ENCODE assay signal across 8 mouse cellular contexts in the genomic region with DNA sequence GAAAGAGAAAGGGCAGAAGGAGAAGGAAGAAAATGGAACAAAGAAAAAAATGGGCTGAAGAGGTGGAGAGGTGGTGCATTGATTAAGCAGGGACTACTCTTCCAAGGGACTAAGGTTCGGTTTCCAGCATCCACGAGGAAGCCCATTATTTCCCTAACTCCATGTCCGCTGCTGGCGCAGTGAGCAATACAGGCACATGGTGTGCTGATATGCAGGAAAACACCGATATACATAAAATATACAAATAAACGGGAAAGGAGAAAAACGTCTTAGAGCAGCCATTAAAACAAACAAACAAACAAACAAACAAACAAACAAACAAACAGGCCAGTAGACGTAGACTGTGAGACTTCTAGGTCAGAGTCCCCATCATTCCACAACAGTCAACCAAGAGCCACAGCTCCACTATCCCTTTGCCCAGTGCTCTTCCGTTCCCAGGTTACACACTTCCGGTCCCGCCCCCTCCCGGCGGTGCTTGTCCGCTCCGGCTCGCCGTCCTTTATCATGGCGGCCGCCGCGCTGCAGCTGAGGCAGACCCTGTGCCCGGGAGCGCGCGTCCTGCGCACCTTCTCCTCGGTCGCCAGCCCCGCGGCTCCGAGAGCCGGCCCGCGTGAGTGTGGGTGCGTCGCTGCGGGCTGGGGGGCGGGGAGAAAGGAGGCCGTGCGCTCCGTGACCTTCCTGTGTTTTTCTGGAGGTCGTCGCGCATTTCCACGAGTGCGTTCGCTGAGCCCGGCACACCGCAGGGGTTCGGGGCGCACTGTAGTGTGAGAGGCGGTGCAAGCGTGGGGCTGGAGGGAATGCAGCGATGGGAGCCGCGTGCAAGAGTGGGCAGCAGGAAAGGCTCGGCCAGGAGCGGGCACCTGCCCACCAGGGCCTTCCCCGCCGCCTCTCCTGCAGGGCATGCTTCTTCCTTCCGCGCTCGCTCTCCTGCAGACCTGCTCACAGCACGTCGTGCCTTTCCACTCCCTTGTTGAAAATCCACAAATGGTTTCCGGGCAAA. TPM values are rescaled to one million over a fixed set of nuclear protein-coding genes. Genes with fewer than 3 reads are reported as not detected.
A peak's percentile ranks its signal among the peaks of the same experiment; 100 is the strongest.
DNase-seq lines count a peak whose midpoint lies in the region; ATAC-seq lines count a peak whose summit lies in the region.

TSS of gene Mrps35 (plus strand) at position 474 of the 1,000 bp plus-strand sequence.

- no peaks in the 10 kb centered on the region for H3K27me3 ChIP-seq in hindbrain, embryonic 14.5 days (ENCODE audit: control insufficient read depth, insufficient read depth, low read length)

- 3% methylated on average over 66 of the region's 66 CpGs for WGBS in hindbrain, embryonic 14.5 days

- H3K36me3 ChIP-seq in hindbrain, embryonic 14.5 days (replicated peaks; ENCODE audit: control insufficient read depth, insufficient read depth) = peaks cover 18% of the 10 kb centered on the region

- H3K9me3 ChIP-seq in hindbrain, embryonic 14.5 days (ENCODE audit: control insufficient read depth, low read length) = no peaks in the 10 kb centered on the region

- H3K4me3 ChIP-seq in hindbrain, embryonic 14.5 days (replicated peaks; ENCODE audit: low read length) = peak within 1 kb of the TSS; percentile 68

- H3K27ac ChIP-seq in hindbrain, embryonic 14.5 days = peak within 1 kb of the TSS; percentile 87

- DNase-seq in R1 (ENCODE audit: low read depth, low spot score) = peak; percentile 93
- peak; percentile 95 to 96 for DNase-seq in cerebellum, postnatal 14 days
- DNase-seq in frontal cortex, postnatal 25 days (ENCODE audit: low spot score in 2 of 2) = peak; percentile 69 to 85
- peak; percentile 90 for DNase-seq in hindbrain, embryonic 14.5 days (ENCODE audit: low spot score)
- DNase-seq in layer of hippocampus, postnatal 25 days (ENCODE audit: extremely low spot score in 1 of 2, low spot score in 1 of 2) = peak; percentile 78 to 85
- peak; percentile 91 for DNase-seq in lung, postnatal 14 days
- peak; percentile 89 for DNase-seq in ovary, postnatal 36 days (ENCODE audit: low spot score)
- DNase-seq in thymus, postnatal 14 days = peak; percentile 92

- H3K9ac ChIP-seq in hindbrain, embryonic 14.5 days = peak within 1 kb of the TSS; percentile 84

- H3K4me1 ChIP-seq in hindbrain, embryonic 14.5 days (replicated peaks; ENCODE audit: control insufficient read depth, insufficient read depth, low read length) = peaks cover 10% of the 10 kb centered on the region

- peak within 1 kb of the TSS; percentile 58 for H3K4me2 ChIP-seq in hindbrain, embryonic 14.5 days (replicated peaks)

- peak; percentile 100 for ATAC-seq in hindbrain, embryonic 14.5 days (ENCODE audit: low FRiP score)

RNA-seq across cellular contexts. Expression of gene Mrps35, which starts in this region (rescaled TPM):
- 76.8 and 78.3 TPM in 2 replicates for polyA plus RNA-seq in hindbrain, embryonic 14.5 days (2014; fragmentation: Nextera tagmentation; extraction: Ambion mirVana)
- 10 to 100 TPM; 44.4 to 47.3 TPM for total RNA-seq in layer of hippocampus, postnatal 25 days (2021)

Comparison
In these comparisons a context has a peak if more than half of its experiments do, and no peak if none do; other contexts are left out.
1. Peak in every context shown above with its lines: DNase-seq, ATAC-seq, H3K4me3 ChIP-seq and H3K27ac ChIP-seq.